Mouse (Mus musculus) v-Abl transformed pro-B cells (cell line): ENCODE data around the gene Ssx2ip.

Experiments
- in situ Hi-C, 2 experiments: fragments of 400-800 bp; cut with MboI; formaldehyde crosslinking; loops; one replicate each; pipeline ENCODE4 v1.15.1; 2025; ENCODE audit not compliant: unreplicated experiment in 2 of 2

The Ssx2ip gene

GRCm38 (mm10) chr3:146473741-146474140 is 69.3 kb downstream of the Ssx2ip start:
- in situ Hi-C loops = no loop called here

- in situ Hi-C loops = no loop called here
Measured at GRCm38 (mm10) chr3:146474428-146474827, 70.0 kb downstream of the Ssx2ip start.

GRCm38 (mm10) chr3:146482044-146482443 is 77.6 kb downstream of the Ssx2ip start:
- in situ Hi-C loops = no loop called here

GRCm38 (mm10) chr3:146486464-146486863 is 82.0 kb downstream of the Ssx2ip start:
- in situ Hi-C loops = no loop called here
